Mouse (Mus musculus): Measurements from ENCODE around the gene Cltc. TPM values are rescaled to one million over a fixed set of nuclear protein-coding genes. Genes with fewer than 3 reads are reported as not detected.

Cltc gene
- total RNA-seq, 1 experiment: 176 TPM

- H3K9me3 ChIP-seq (ENCODE audit: control insufficient read depth, insufficient read depth, low read depth, low read length): no peaks in the 10 kb centered on the region
- TF ChIP-seq ZNF384 (IDR thresholded peaks at IDR 0.05; ENCODE audit: low read depth, low read length) (no peak), HCFC1 (IDR thresholded peaks at IDR 0.05; ENCODE audit: borderline replicate concordance, insufficient read depth, low read length) (no peak), MAFK (IDR thresholded peaks at IDR 0.05; ENCODE audit: insufficient read depth, low read depth, low read length) (no peak), ZC3H11A (IDR thresholded peaks at IDR 0.05; ENCODE audit: borderline replicate concordance, low read depth, low read length) (no peak), CHD2 (IDR thresholded peaks at IDR 0.05; ENCODE audit: low read depth, low read length) (no peak)
- in situ Hi-C loops (cut with MboI; ENCODE audit: low sequenced_read_pairs in 2 of 2, unreplicated experiment in 2 of 2): no loop called here
- peaks cover 3% of the 10 kb centered on the region for H3K36me3 ChIP-seq (ENCODE audit: control insufficient read depth, insufficient read depth, low read length, poor library complexity, severe bottlenecking)
- H3K27ac ChIP-seq (ENCODE audit: insufficient read depth, low read depth, low read length, poor library complexity, severe bottlenecking): no peak overlapping the region
- H3K4me1 ChIP-seq (ENCODE audit: control insufficient read depth in 2 of 2, insufficient read depth in 2 of 2, low read length in 2 of 2, poor library complexity in 1 of 2): peaks cover 1 to 2% of the 10 kb centered on the region in 2 experiments; a peak in 1 of 4 replicates
- H3K4me3 ChIP-seq (ENCODE audit: insufficient read depth in 1 of 2, low read depth in 1 of 2, low read length in 2 of 2, poor library complexity in 1 of 2, severe bottlenecking in 1 of 2): no peak overlapping the region
- DNase-seq (ENCODE audit: low read depth, low spot score): no peak
- no peak overlapping the region for H3K9ac ChIP-seq (ENCODE audit: insufficient read depth, low read depth, low read length, poor library complexity, severe bottlenecking)
Measured at GRCm38 (mm10) chr11:86647706-86648447, 109.5 kb downstream of the Cltc start.

GRCm38 (mm10) chr11:86646885-86647459 lies 110.4 kb downstream of the Cltc start:
- Histone ChIP-seq H3K36me3 (ENCODE audit: control insufficient read depth, insufficient read depth, low read length, poor library complexity, severe bottlenecking) (peaks cover under 1% of the 10 kb centered on the region), H3K4me1 (ENCODE audit: control insufficient read depth in 2 of 2, insufficient read depth in 2 of 2, low read length in 2 of 2, poor library complexity in 1 of 2) (peaks cover 1 to 2% of the 10 kb centered on the region in 2 experiments; a peak in 1 of 4 replicates), H3K9me3 (ENCODE audit: control insufficient read depth, insufficient read depth, low read depth, low read length) (no peaks in the 10 kb centered on the region), H3K27ac (ENCODE audit: insufficient read depth, low read depth, low read length, poor library complexity, severe bottlenecking) (no peak overlapping the region; the same call in 1 of the 2 replicates), H3K9ac (ENCODE audit: insufficient read depth, low read depth, low read length, poor library complexity, severe bottlenecking) (no peak overlapping the region), H3K4me3 (ENCODE audit: insufficient read depth in 1 of 2, low read depth in 1 of 2, low read length in 2 of 2, poor library complexity in 1 of 2, severe bottlenecking in 1 of 2) (no peak overlapping the region)
- in situ Hi-C loops (cut with MboI; ENCODE audit: low sequenced_read_pairs in 2 of 2, unreplicated experiment in 2 of 2): no loop called here
- DNase-seq (ENCODE audit: low read depth, low spot score): no peak
- TF ChIP-seq HCFC1 (IDR thresholded peaks at IDR 0.05; ENCODE audit: borderline replicate concordance, insufficient read depth, low read length) (no peak), ZC3H11A (IDR thresholded peaks at IDR 0.05; ENCODE audit: borderline replicate concordance, low read depth, low read length) (no peak), MAFK (IDR thresholded peaks at IDR 0.05; ENCODE audit: insufficient read depth, low read depth, low read length) (no peak), CHD2 (IDR thresholded peaks at IDR 0.05; ENCODE audit: low read depth, low read length) (no peak), ZNF384 (IDR thresholded peaks at IDR 0.05; ENCODE audit: low read depth, low read length) (no peak)

- Histone ChIP-seq H3K36me3 (ENCODE audit: control insufficient read depth, insufficient read depth, low read length, poor library complexity, severe bottlenecking) (no peaks in the 10 kb centered on the region; the same call in 1 of the 2 replicates), H3K4me1 (ENCODE audit: control insufficient read depth in 2 of 2, insufficient read depth in 2 of 2, low read length in 2 of 2, poor library complexity in 1 of 2) (peaks cover 1 to 2% of the 10 kb centered on the region in 2 experiments; a peak in 1 of 4 replicates), H3K9me3 (ENCODE audit: control insufficient read depth, insufficient read depth, low read depth, low read length) (no peaks in the 10 kb centered on the region), H3K27ac (ENCODE audit: insufficient read depth, low read depth, low read length, poor library complexity, severe bottlenecking) (no peak overlapping the region; the same call in 1 of the 2 replicates), H3K9ac (ENCODE audit: insufficient read depth, low read depth, low read length, poor library complexity, severe bottlenecking) (no peak overlapping the region), H3K4me3 (ENCODE audit: insufficient read depth in 1 of 2, low read depth in 1 of 2, low read length in 2 of 2, poor library complexity in 1 of 2, severe bottlenecking in 1 of 2) (no peak overlapping the region)
- DNase-seq (ENCODE audit: low read depth, low spot score): peak; percentile 26
- TF ChIP-seq MAFK (IDR thresholded peaks at IDR 0.05; ENCODE audit: insufficient read depth, low read depth, low read length) (peak; percentile 47; the same call in 1 of the 2 replicates), ZNF384 (IDR thresholded peaks at IDR 0.05; ENCODE audit: low read depth, low read length) (no peak), CHD2 (IDR thresholded peaks at IDR 0.05; ENCODE audit: low read depth, low read length) (no peak)
- in situ Hi-C loops (cut with MboI; ENCODE audit: low sequenced_read_pairs in 2 of 2, unreplicated experiment in 2 of 2): no loop called here
Measured at GRCm38 (mm10) chr11:86646136-86646834, 111.1 kb downstream of the Cltc start.

GRCm38 (mm10) chr11:86644553-86644952 lies 112.8 kb downstream of the Cltc start:
- TF ChIP-seq ZC3H11A (IDR thresholded peaks at IDR 0.05; ENCODE audit: borderline replicate concordance, low read depth, low read length): no peak
- TF ChIP-seq CHD2 (IDR thresholded peaks at IDR 0.05; ENCODE audit: low read depth, low read length): no peak
- TF ChIP-seq ZNF384 (IDR thresholded peaks at IDR 0.05; ENCODE audit: low read depth, low read length): no peak
- TF ChIP-seq HCFC1 (IDR thresholded peaks at IDR 0.05; ENCODE audit: borderline replicate concordance, insufficient read depth, low read length): no peak
- no peak for TF ChIP-seq MAFK (IDR thresholded peaks at IDR 0.05; ENCODE audit: insufficient read depth, low read depth, low read length)
- H3K9me3 ChIP-seq (ENCODE audit: control insufficient read depth, insufficient read depth, low read depth, low read length): no peaks in the 10 kb centered on the region
- H3K36me3 ChIP-seq (ENCODE audit: control insufficient read depth, insufficient read depth, low read length, poor library complexity, severe bottlenecking): no peaks in the 10 kb centered on the region; the same call in 1 of the 2 replicates
- no peak overlapping the region for H3K9ac ChIP-seq (ENCODE audit: insufficient read depth, low read depth, low read length, poor library complexity, severe bottlenecking)
- in situ Hi-C loops (cut with MboI; ENCODE audit: low sequenced_read_pairs in 2 of 2, unreplicated experiment in 2 of 2): no loop called here
- no peak for DNase-seq (ENCODE audit: low read depth, low spot score)
- H3K27ac ChIP-seq (ENCODE audit: insufficient read depth, low read depth, low read length, poor library complexity, severe bottlenecking): no peak overlapping the region
- peaks cover 1 to 2% of the 10 kb centered on the region in 2 experiments; a peak in 1 of 4 replicates for H3K4me1 ChIP-seq (ENCODE audit: control insufficient read depth in 2 of 2, insufficient read depth in 2 of 2, low read length in 2 of 2, poor library complexity in 1 of 2)
- H3K4me3 ChIP-seq (ENCODE audit: insufficient read depth in 1 of 2, low read depth in 1 of 2, low read length in 2 of 2, poor library complexity in 1 of 2, severe bottlenecking in 1 of 2): no peak overlapping the region

Other genes with a start within 250 kb of the Cltc start
- gene Rps6kb1, start 212.8 kb downstream of the Cltc start, total RNA-seq (2012; rRNA removed): 41.4 and 43.1 TPM in 2 replicates
- 3.0 and 6.5 TPM in 2 replicates for gene Tubd1, start 212.6 kb downstream of the Cltc start, total RNA-seq (2012; rRNA removed)
- gene Vmp1, start 73.7 kb downstream of the Cltc start, total RNA-seq (2012; rRNA removed): 81.9 and 107 TPM in 2 replicates
- 15.0 and 16.6 TPM in 2 replicates for gene Ptrh2, start 73.6 kb downstream of the Cltc start, total RNA-seq (2012; rRNA removed)
- gene Dhx40, start 50.2 kb upstream of the Cltc start, total RNA-seq (2012; rRNA removed): 21.6 and 24.5 TPM in 2 replicates
- 3.3 and 3.6 TPM in 2 replicates for gene Ypel2, start 236.1 kb upstream of the Cltc start, total RNA-seq (2012; rRNA removed)